Mouse (Mus musculus): Measurements from ENCODE around the gene Vmn2r101. TPM values are rescaled to one million over a fixed set of nuclear protein-coding genes. Genes with fewer than 3 reads are reported as not detected.

Vmn2r101 gene
- total RNA-seq (2012; rRNA removed) (not detected in 2 replicates), polyA plus RNA-seq (2012; ENCODE audit: insufficient read depth in 1 of 2, insufficient read length in 2 of 2, low read depth in 1 of 2, low replicate concordance in 2 of 2, missing spikeins in 1 of 2) (not detected)

DNA sequence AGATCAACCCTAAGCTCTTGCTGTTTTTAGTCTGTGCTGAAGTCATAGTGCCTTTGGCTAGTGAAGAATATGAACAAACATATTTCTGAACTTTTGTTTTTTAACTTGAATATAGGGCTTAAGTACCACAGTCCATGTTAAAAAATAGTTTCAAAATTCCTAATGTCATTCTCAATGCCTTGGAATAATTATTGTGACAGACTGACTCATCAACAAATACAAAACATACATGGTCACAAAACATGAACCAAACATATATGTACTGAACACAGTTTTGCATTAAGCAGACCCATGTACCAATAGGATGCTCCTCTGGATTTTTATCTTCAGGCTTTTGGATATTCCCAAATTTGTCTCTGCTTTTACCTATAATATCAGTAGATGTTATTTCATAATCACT lies at the start of gene Vmn2r101:
Gene Vmn2r101, plus strand, starts transcription at position 301 of the 400 bp plus-strand sequence.
- H3K9me3 ChIP-seq (replicated peaks; ENCODE audit: insufficient read depth, low read length) = no peaks in the 10 kb centered on the region
- no peaks in the 10 kb centered on the region for H3K79me2 ChIP-seq (ENCODE audit: control insufficient read depth, insufficient read depth, low read length, poor library complexity)
- no peak for DNase-seq (ENCODE audit: low read depth, low spot score)
- TF ChIP-seq CHD2 (IDR thresholded peaks at IDR 0.05; ENCODE audit: low read length) (no peak), RAD21 (IDR thresholded peaks at IDR 0.05; ENCODE audit: low read depth, low read length) (no peak), GABPA (IDR thresholded peaks at IDR 0.05; ENCODE audit: low read depth, low read length) (no peak), POLR2A (IDR thresholded peaks at IDR 0.05; ENCODE audit: control insufficient read depth in 1 of 2, insufficient read depth in 1 of 2, low read depth in 1 of 2, low read length in 2 of 2, poor library complexity in 1 of 2) (no peak), EP300 (IDR thresholded peaks at IDR 0.05; ENCODE audit: low read depth in 1 of 2, low read length in 2 of 2) (no peak), E2F4 (IDR thresholded peaks at IDR 0.05; ENCODE audit: borderline replicate concordance, low read depth, low read length) (no peak), USF2 (IDR thresholded peaks at IDR 0.05; ENCODE audit: borderline replicate concordance in 1 of 2, insufficient read depth in 1 of 2, low read depth in 1 of 2, low read length in 2 of 2) (no peak), TBP (IDR thresholded peaks at IDR 0.05; ENCODE audit: low read depth, low read length) (no peak), ZKSCAN1 (IDR thresholded peaks at IDR 0.05; ENCODE audit: low read depth, low read length) (no peak), CTCF (IDR thresholded peaks at IDR 0.05 in 2 of 3, conservative IDR thresholded peaks at IDR 0.05 in 1 of 3; ENCODE audit: control insufficient read depth in 1 of 3, insufficient read depth in 1 of 3, low read depth in 2 of 3, low read length in 3 of 3, poor library complexity in 1 of 3, severe bottlenecking in 1 of 3) (no peak), MAX (IDR thresholded peaks at IDR 0.05; ENCODE audit: low read length) (no peak), TCF12 (IDR thresholded peaks at IDR 0.05; ENCODE audit: low read depth, low read length) (no peak), MAZ (IDR thresholded peaks at IDR 0.05; ENCODE audit: low read depth, low read length) (no peak), MXI1 (IDR thresholded peaks at IDR 0.05; ENCODE audit: low read depth, low read length) (no peak), MEF2A (IDR thresholded peaks at IDR 0.05; ENCODE audit: extremely low read depth, insufficient replicate concordance, low read depth, low read length, poor library complexity, severe bottlenecking) (no peak), USF1 (IDR thresholded peaks at IDR 0.05; ENCODE audit: low read depth, low read length) (no peak), SIN3A (IDR thresholded peaks at IDR 0.05; ENCODE audit: low read length) (no peak)
- H3K27ac ChIP-seq (ENCODE audit: control insufficient read depth, low read depth, low read length) = no peak within 1 kb of the TSS
- no peak within 1 kb of the TSS for H3K4me3 ChIP-seq (ENCODE audit: control insufficient read depth in 1 of 2, insufficient read depth in 1 of 2, low read depth in 2 of 2, low read length in 2 of 2)
- no peaks in the 10 kb centered on the region for H3K27me3 ChIP-seq (ENCODE audit: control insufficient read depth in 1 of 2, insufficient read depth in 2 of 2, low read length in 2 of 2)
- H3K36me3 ChIP-seq (ENCODE audit: control insufficient read depth in 1 of 2, insufficient read depth in 2 of 2, low read length in 2 of 2) = no peaks in the 10 kb centered on the region
- no peak within 1 kb of the TSS for H3K9ac ChIP-seq (ENCODE audit: control insufficient read depth, low read depth, low read length, poor library complexity, severe bottlenecking)
- no peaks in the 10 kb centered on the region for H3K4me1 ChIP-seq (ENCODE audit: control insufficient read depth in 1 of 2, insufficient read depth in 2 of 2, low read length in 2 of 2)

DNA sequence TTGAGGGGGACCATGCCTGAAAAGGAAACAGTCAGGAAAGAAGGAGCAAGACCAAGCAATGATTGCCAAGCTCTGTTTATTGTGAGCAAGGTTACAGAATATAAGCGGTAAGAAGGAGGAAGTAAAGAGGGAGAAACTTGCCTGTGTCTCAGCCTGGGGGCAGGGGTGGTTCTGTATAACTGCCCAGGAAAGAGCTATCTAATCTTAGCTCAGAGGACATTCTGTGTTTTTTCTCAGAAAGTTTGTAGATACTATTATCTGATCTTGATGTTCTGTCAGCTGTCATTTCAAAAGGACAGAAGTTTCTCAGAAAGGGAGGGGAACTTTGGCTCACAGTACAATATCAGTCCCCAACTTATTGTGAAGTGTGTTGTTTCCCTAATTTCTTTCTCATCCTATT lies 52.3 kb downstream of the Vmn2r101 start:
- H3K4me1 ChIP-seq (ENCODE audit: control insufficient read depth in 1 of 2, insufficient read depth in 2 of 2, low read length in 2 of 2) = 0 out of 4 replicates have a peak, but pooled peaks cover 0 to 2% of the 10 kb centered on the region in 2 experiments
- peak overlapping the region; percentile 28; the same call in 1 of the 2 replicates for H3K27ac ChIP-seq (ENCODE audit: control insufficient read depth, low read depth, low read length)
- peak; percentile 73 for TF ChIP-seq GATA1 (IDR thresholded peaks at IDR 0.05; ENCODE audit: low read depth, low read length)
- TF ChIP-seq USF1 (IDR thresholded peaks at IDR 0.05; ENCODE audit: low read depth, low read length) = no peak
- no peak for TF ChIP-seq POLR2A (IDR thresholded peaks at IDR 0.05; ENCODE audit: control insufficient read depth in 1 of 2, insufficient read depth in 1 of 2, low read depth in 1 of 2, low read length in 2 of 2, poor library complexity in 1 of 2)
- no peak for TF ChIP-seq MXI1 (IDR thresholded peaks at IDR 0.05; ENCODE audit: low read depth, low read length)
- TF ChIP-seq MAX (IDR thresholded peaks at IDR 0.05; ENCODE audit: low read length) = no peak
- no peak for TF ChIP-seq NRF1 (IDR thresholded peaks at IDR 0.05; ENCODE audit: insufficient read depth, low read depth, low read length, poor library complexity, severe bottlenecking)
- TF ChIP-seq GABPA (IDR thresholded peaks at IDR 0.05; ENCODE audit: low read depth, low read length) = no peak
- TF ChIP-seq NELFE (IDR thresholded peaks at IDR 0.05; ENCODE audit: low read depth, low read length) = no peak
- TF ChIP-seq CHD2 (IDR thresholded peaks at IDR 0.05; ENCODE audit: low read length) = no peak
- TF ChIP-seq MEF2A (IDR thresholded peaks at IDR 0.05; ENCODE audit: extremely low read depth, insufficient replicate concordance, low read depth, low read length, poor library complexity, severe bottlenecking) = no peak
- TF ChIP-seq ETS1 (IDR thresholded peaks at IDR 0.05; ENCODE audit: low read depth, low read length) = peak; percentile 75
- no peak for TF ChIP-seq ZC3H11A (IDR thresholded peaks at IDR 0.05; ENCODE audit: low read depth, low read length)
- no peak for TF ChIP-seq USF2 (IDR thresholded peaks at IDR 0.05; ENCODE audit: borderline replicate concordance in 1 of 2, insufficient read depth in 1 of 2, low read depth in 1 of 2, low read length in 2 of 2)
- peak; percentile 54; the same call in 1 of the 2 replicates for TF ChIP-seq TCF12 (IDR thresholded peaks at IDR 0.05; ENCODE audit: low read depth, low read length)
- TF ChIP-seq ZNF384 (IDR thresholded peaks at IDR 0.05; ENCODE audit: low read depth, low read length) = no peak
- TF ChIP-seq ELF1 (IDR thresholded peaks at IDR 0.05; ENCODE audit: low read depth, low read length) = 0 out of 2 replicates have a peak, but pooled peaks have one; percentile 17
- TF ChIP-seq POLR2AphosphoS2 (IDR thresholded peaks at IDR 0.05; ENCODE audit: low read length) = no peak
- TF ChIP-seq EP300 (IDR thresholded peaks at IDR 0.05; ENCODE audit: low read depth in 1 of 2, low read length in 2 of 2) = peak; percentile 56 to 77; a peak in 2 of 4 replicates
- no peak for TF ChIP-seq RCOR1 (IDR thresholded peaks at IDR 0.05; ENCODE audit: low read depth, low read length)
- TF ChIP-seq HCFC1 (IDR thresholded peaks at IDR 0.05; ENCODE audit: low read depth, low read length) = no peak
- no peak for TF ChIP-seq SMC3 (IDR thresholded peaks at IDR 0.05; ENCODE audit: low read depth, low read length)
- no peak for TF ChIP-seq POLR2AphosphoS5 (IDR thresholded peaks at IDR 0.05; ENCODE audit: borderline replicate concordance, low read depth, low read length)
- no peaks in the 10 kb centered on the region for H3K79me2 ChIP-seq (ENCODE audit: control insufficient read depth, insufficient read depth, low read length, poor library complexity)
- DNase-seq (ENCODE audit: low read depth, low spot score) = peak; percentile 60
- H3K27me3 ChIP-seq (ENCODE audit: control insufficient read depth in 1 of 2, insufficient read depth in 2 of 2, low read length in 2 of 2) = no peaks in the 10 kb centered on the region
- H3K4me3 ChIP-seq (ENCODE audit: control insufficient read depth in 1 of 2, insufficient read depth in 1 of 2, low read depth in 2 of 2, low read length in 2 of 2) = no peak overlapping the region
- H3K9ac ChIP-seq (ENCODE audit: control insufficient read depth, low read depth, low read length, poor library complexity, severe bottlenecking) = no peak overlapping the region
- no peaks in the 10 kb centered on the region for H3K9me3 ChIP-seq (replicated peaks; ENCODE audit: insufficient read depth, low read length)
- no peaks in the 10 kb centered on the region; a peak in 1 of 4 replicates for H3K36me3 ChIP-seq (ENCODE audit: control insufficient read depth in 1 of 2, insufficient read depth in 2 of 2, low read length in 2 of 2)
